Mouse (Mus musculus): ENCODE results near the gene Atn1. TPM values are rescaled to one million over a fixed set of nuclear protein-coding genes. Genes with fewer than 3 reads are reported as not detected.
A peak's percentile ranks its signal among the peaks of the same experiment; 100 is the strongest.

The Atn1 gene
- polyA plus RNA-seq, 1 experiment from 2014 or later, result 1.5 TPM

- H3K4me3 ChIP-seq (replicated peaks), result no peak overlapping the region
- no peak overlapping the region for H3K9ac ChIP-seq
- 69% methylated on average over 10 of the region's 10 CpGs for WGBS (ENCODE audit: insufficient replicate concordance)
- DNase-seq, result no peak
- no peak for ATAC-seq (ENCODE audit: low read depth)
- no peak overlapping the region for H3K27ac ChIP-seq
- H3K4me2 ChIP-seq, result no peak overlapping the region
- H3K9me3 ChIP-seq (replicated peaks), result no peaks in the 10 kb centered on the region
- no peaks in the 10 kb centered on the region for H3K27me3 ChIP-seq
- peaks cover 4% of the 10 kb centered on the region; the same call in 1 of the 2 replicates for H3K4me1 ChIP-seq (replicated peaks)
- H3K36me3 ChIP-seq, result no peaks in the 10 kb centered on the region
Observed at GRCm38 (mm10) chr6:124787722-124788121, 31.4 kb upstream of the Atn1 start.

- Histone ChIP-seq H3K27ac (no peak overlapping the region), H3K36me3 (no peaks in the 10 kb centered on the region), H3K4me1 (replicated peaks) (peaks cover 7% of the 10 kb centered on the region; the same call in 1 of the 2 replicates), H3K27me3 (no peaks in the 10 kb centered on the region; the same call in 1 of the 2 replicates), H3K9ac (no peak overlapping the region), H3K4me3 (replicated peaks) (no peak overlapping the region), H3K9me3 (replicated peaks) (no peaks in the 10 kb centered on the region), H3K4me2 (no peak overlapping the region)
- 38% methylated on average over 8 of the region's 8 CpGs for WGBS (ENCODE audit: insufficient replicate concordance)
- DNase-seq, result no peak
- peak; percentile 48 for ATAC-seq (ENCODE audit: low read depth)
Observed at GRCm38 (mm10) chr6:124786756-124787420, 30.6 kb upstream of the Atn1 start.

GRCm38 (mm10) chr6:124782436-124782835 is 26.1 kb upstream of the Atn1 start:
- H3K4me2 ChIP-seq, result peak overlapping the region; percentile 21
- DNase-seq (no peak), ATAC-seq (ENCODE audit: low read depth) (no peak)
- H3K27ac ChIP-seq, result no peak overlapping the region
- no peaks in the 10 kb centered on the region for H3K36me3 ChIP-seq
- H3K4me3 ChIP-seq (replicated peaks), result 0 out of 2 replicates have a peak overlapping the region, but pooled peaks have one; percentile 10
- peaks cover 11% of the 10 kb centered on the region; the same call in 1 of the 2 replicates for H3K4me1 ChIP-seq (replicated peaks)
- 18% methylated on average over 6 of the region's 6 CpGs for WGBS (ENCODE audit: insufficient replicate concordance)
- H3K9me3 ChIP-seq (replicated peaks), result no peaks in the 10 kb centered on the region
- H3K9ac ChIP-seq, result no peak overlapping the region
- peaks cover 41% of the 10 kb centered on the region for H3K27me3 ChIP-seq

GRCm38 (mm10) chr6:124780917-124781316 is 24.6 kb upstream of the Atn1 start:
- Histone ChIP-seq H3K4me2 (no peak overlapping the region), H3K4me3 (replicated peaks) (no peak overlapping the region), H3K9me3 (replicated peaks) (no peaks in the 10 kb centered on the region), H3K27ac (no peak overlapping the region), H3K4me1 (replicated peaks) (peaks cover 11% of the 10 kb centered on the region; the same call in 1 of the 2 replicates), H3K36me3 (no peaks in the 10 kb centered on the region), H3K27me3 (peaks cover 41% of the 10 kb centered on the region), H3K9ac (no peak overlapping the region)
- 76% methylated on average over 7 of the region's 7 CpGs for WGBS (ENCODE audit: insufficient replicate concordance)
- DNase-seq, result no peak
- no peak for ATAC-seq (ENCODE audit: low read depth)

GRCm38 (mm10) chr6:124779984-124780416 is 23.7 kb upstream of the Atn1 start:
- no peak overlapping the region for H3K9ac ChIP-seq
- ATAC-seq (ENCODE audit: low read depth) (no peak), DNase-seq (no peak)
- H3K36me3 ChIP-seq, result no peaks in the 10 kb centered on the region
- H3K27me3 ChIP-seq, result peaks cover 41% of the 10 kb centered on the region
- H3K4me2 ChIP-seq, result peak overlapping the region; percentile 44
- no peak overlapping the region for H3K27ac ChIP-seq
- H3K4me1 ChIP-seq (replicated peaks), result peaks cover 11% of the 10 kb centered on the region; the same call in 1 of the 2 replicates
- no peaks in the 10 kb centered on the region for H3K9me3 ChIP-seq (replicated peaks)
- H3K4me3 ChIP-seq (replicated peaks), result peak overlapping the region; percentile 4
- 10% methylated on average over 10 of the region's 10 CpGs for WGBS (ENCODE audit: insufficient replicate concordance)

- Histone ChIP-seq H3K4me2 (peak within 1 kb of the TSS; percentile 44), H3K36me3 (no peaks in the 10 kb centered on the region), H3K27me3 (peaks cover 41% of the 10 kb centered on the region), H3K4me1 (replicated peaks) (peaks cover 11% of the 10 kb centered on the region; the same call in 1 of the 2 replicates), H3K9me3 (replicated peaks) (no peaks in the 10 kb centered on the region), H3K4me3 (replicated peaks) (peak within 1 kb of the TSS; percentile 4), H3K27ac (no peak within 1 kb of the TSS), H3K9ac (no peak within 1 kb of the TSS)
- DNase-seq (no peak), ATAC-seq (ENCODE audit: low read depth) (no peak)
- 2% methylated on average over 23 of the region's 23 CpGs for WGBS (ENCODE audit: insufficient replicate concordance)
Observed at GRCm38 (mm10) chr6:124779222-124779983, 23.1 kb upstream of the Atn1 start, which contains the start of gene Lrrc23. Gene Lrrc23, minus strand, starts transcription at chr6:124779727.

GRCm38 (mm10) chr6:124770511-124770910 is 14.2 kb upstream of the Atn1 start:
- ATAC-seq (ENCODE audit: low read depth) (no peak), DNase-seq (no peak)
- Histone ChIP-seq H3K4me2 (no peak overlapping the region), H3K9ac (no peak overlapping the region), H3K9me3 (replicated peaks) (no peaks in the 10 kb centered on the region), H3K27ac (no peak overlapping the region), H3K36me3 (no peaks in the 10 kb centered on the region), H3K27me3 (peaks cover 65% of the 10 kb centered on the region), H3K4me1 (replicated peaks) (peaks cover 20% of the 10 kb centered on the region), H3K4me3 (replicated peaks) (no peak overlapping the region)
- WGBS (ENCODE audit: insufficient replicate concordance), result 65% methylated on average over 15 of the region's 15 CpGs

GRCm38 (mm10) chr6:124770013-124770412 is 13.7 kb upstream of the Atn1 start:
- H3K4me1 ChIP-seq (replicated peaks), result peaks cover 20% of the 10 kb centered on the region
- no peaks in the 10 kb centered on the region for H3K36me3 ChIP-seq
- no peaks in the 10 kb centered on the region for H3K9me3 ChIP-seq (replicated peaks)
- H3K27me3 ChIP-seq, result peaks cover 68% of the 10 kb centered on the region
- H3K9ac ChIP-seq, result no peak overlapping the region
- H3K4me3 ChIP-seq (replicated peaks), result no peak overlapping the region
- ATAC-seq (ENCODE audit: low read depth) (no peak), DNase-seq (no peak)
- no peak overlapping the region for H3K4me2 ChIP-seq
- 30% methylated on average over 7 of the region's 7 CpGs for WGBS (ENCODE audit: insufficient replicate concordance)
- no peak overlapping the region for H3K27ac ChIP-seq

- H3K27me3 ChIP-seq, result peaks cover 69% of the 10 kb centered on the region
- H3K4me3 ChIP-seq (replicated peaks), result peak within 1 kb of the TSS; percentile 52
- ATAC-seq (ENCODE audit: low read depth) (peak; percentile 32; the same call in 1 of the 2 replicates), DNase-seq (no peak)
- WGBS (ENCODE audit: insufficient replicate concordance), result 2% methylated on average over 54 of the region's 54 CpGs
- H3K9ac ChIP-seq, result peak within 1 kb of the TSS; percentile 41
- no peaks in the 10 kb centered on the region for H3K36me3 ChIP-seq
- no peaks in the 10 kb centered on the region for H3K9me3 ChIP-seq (replicated peaks)
- H3K27ac ChIP-seq, result no peak within 1 kb of the TSS
- peaks cover 20% of the 10 kb centered on the region for H3K4me1 ChIP-seq (replicated peaks)
- peak within 1 kb of the TSS; percentile 68 for H3K4me2 ChIP-seq
Observed at GRCm38 (mm10) chr6:124769101-124769765, 12.9 kb upstream of the Atn1 start, which contains the start of gene Eno2. Gene Eno2, minus strand, starts transcription at chr6:124769673.

- Histone ChIP-seq H3K27me3 (peaks cover 74% of the 10 kb centered on the region), H3K4me2 (peak overlapping the region; percentile 68), H3K9me3 (replicated peaks) (no peaks in the 10 kb centered on the region), H3K9ac (no peak overlapping the region; the same call in 1 of the 2 replicates), H3K27ac (no peak overlapping the region), H3K4me1 (replicated peaks) (peaks cover 20% of the 10 kb centered on the region), H3K4me3 (replicated peaks) (peak overlapping the region; percentile 52), H3K36me3 (no peaks in the 10 kb centered on the region)
- 4% methylated on average over 9 of the region's 9 CpGs for WGBS (ENCODE audit: insufficient replicate concordance)
- no peak for DNase-seq
- ATAC-seq (ENCODE audit: low read depth), result no peak
Observed at GRCm38 (mm10) chr6:124768704-124769044, 12.3 kb upstream of the Atn1 start.
